Mouse (Mus musculus): ENCODE measurements around the gene Zswim9. TPM values are rescaled to one million over a fixed set of nuclear protein-coding genes. Genes with fewer than 3 reads are reported as not detected.
A peak's percentile ranks its signal among the peaks of the same experiment; 100 is the strongest.
"Not testable (repeated sequence)": the region's sequence is repeated elsewhere in the genome, so short reads cannot be mapped to it uniquely, and the experiment has no call there.

Zswim9 gene
- polyA plus RNA-seq, 1 experiment from 2014 or later: 15.8 TPM

GRCm38 (mm10) chr7:13293878-13294855 lies 15.6 kb upstream of the Zswim9 start:
- no peaks in the 10 kb centered on the region for H3K27me3 ChIP-seq
- H3K4me3 ChIP-seq (replicated peaks): no peak overlapping the region
- H3K9ac ChIP-seq: no peak overlapping the region
- no peak for ATAC-seq (ENCODE audit: low FRiP score)
- WGBS: 90% methylated on average over 11 of the region's 11 CpGs
- no peak overlapping the region for H3K27ac ChIP-seq
- H3K4me1 ChIP-seq: no peaks in the 10 kb centered on the region
- H3K4me2 ChIP-seq: no peak overlapping the region
- H3K36me3 ChIP-seq (replicated peaks): peaks cover 98% of the 10 kb centered on the region
- H3K9me3 ChIP-seq: no peaks in the 10 kb centered on the region

DNA sequence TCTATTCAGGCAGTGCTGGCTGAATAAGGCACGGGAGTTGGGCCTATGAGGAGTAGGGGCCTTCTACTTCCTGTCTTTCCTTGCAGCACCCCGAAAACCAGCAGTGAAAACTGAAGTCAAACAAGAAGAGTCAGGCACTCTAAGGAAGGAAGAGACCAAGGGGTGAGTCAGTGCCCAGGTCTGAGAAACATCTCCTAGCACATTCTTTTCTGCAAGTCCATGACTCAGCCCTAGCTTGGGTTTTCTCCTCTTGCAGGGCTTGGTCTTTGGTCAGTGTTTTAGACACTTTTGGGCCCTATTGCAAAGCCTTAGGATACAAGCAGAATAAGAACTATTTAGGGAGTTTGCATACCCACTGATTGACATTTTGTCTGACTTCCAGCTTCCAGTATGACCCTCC lies 12.8 kb upstream of the Zswim9 start:
- no peak overlapping the region for H3K4me3 ChIP-seq (replicated peaks)
- H3K27ac ChIP-seq: no peak overlapping the region
- peaks cover 89% of the 10 kb centered on the region for H3K36me3 ChIP-seq (replicated peaks)
- WGBS: 93% methylated on average over 2 of the region's 2 CpGs
- no peak overlapping the region for H3K4me2 ChIP-seq
- H3K4me1 ChIP-seq: no peaks in the 10 kb centered on the region
- ATAC-seq (ENCODE audit: low FRiP score): no peak
- H3K27me3 ChIP-seq: no peaks in the 10 kb centered on the region
- H3K9ac ChIP-seq: no peak overlapping the region
- H3K9me3 ChIP-seq: no peaks in the 10 kb centered on the region

GRCm38 (mm10) chr7:13290041-13290675 lies 11.6 kb upstream of the Zswim9 start:
- H3K4me2 ChIP-seq: no peak overlapping the region

GRCm38 (mm10) chr7:13288621-13289020 lies 10.1 kb upstream of the Zswim9 start:
- Histone ChIP-seq H3K4me2 (no peak overlapping the region), H3K27me3 (no peaks in the 10 kb centered on the region), H3K4me3 (replicated peaks) (no peak overlapping the region), H3K27ac (no peak overlapping the region), H3K36me3 (replicated peaks) (peaks cover 82% of the 10 kb centered on the region), H3K9me3 (no peaks in the 10 kb centered on the region), H3K9ac (no peak overlapping the region), H3K4me1 (no peaks in the 10 kb centered on the region)
- 45% methylated on average over 5 of the region's 5 CpGs for WGBS
- no peak for ATAC-seq (ENCODE audit: low FRiP score)

More at GRCm38 (mm10) chr7:13290041-13290675, 11.6 kb upstream of the Zswim9 start:
- H3K36me3 ChIP-seq (replicated peaks): peaks cover 89% of the 10 kb centered on the region
- no peaks in the 10 kb centered on the region for H3K27me3 ChIP-seq
- no peak overlapping the region for H3K27ac ChIP-seq
- no peaks in the 10 kb centered on the region for H3K4me1 ChIP-seq
- H3K4me3 ChIP-seq (replicated peaks): no peak overlapping the region
- no peaks in the 10 kb centered on the region for H3K9me3 ChIP-seq
- 89% methylated on average over 1 of the region's 1 CpGs for WGBS
- ATAC-seq (ENCODE audit: low FRiP score): no peak
- H3K9ac ChIP-seq: no peak overlapping the region

GRCm38 (mm10) chr7:13278957-13279356 lies 436 bp upstream of the Zswim9 start:
- peak; percentile 72 for ATAC-seq (ENCODE audit: low FRiP score)
- H3K4me2 ChIP-seq: peak overlapping the region; percentile 63
- H3K27me3 ChIP-seq, H3K9me3 ChIP-seq, H3K4me1 ChIP-seq: not testable (repeated sequence)
- WGBS: 1% methylated on average over 19 of the region's 29 CpGs
- H3K4me3 ChIP-seq (replicated peaks): peak overlapping the region; percentile 65
- peak overlapping the region; percentile 70 for H3K9ac ChIP-seq
- H3K36me3 ChIP-seq (replicated peaks): peaks cover 58% of the 10 kb centered on the region
- peak overlapping the region; percentile 91; the same call in 1 of the 2 replicates for H3K27ac ChIP-seq

- H3K27me3 ChIP-seq: no peaks in the 10 kb centered on the region
- H3K9me3 ChIP-seq: no peaks in the 10 kb centered on the region
- WGBS: 27% methylated on average over 2 of the region's 2 CpGs
- peaks cover 61% of the 10 kb centered on the region for H3K36me3 ChIP-seq (replicated peaks)
- peak overlapping the region; percentile 65 for H3K4me3 ChIP-seq (replicated peaks)
- peak overlapping the region; percentile 63 for H3K4me2 ChIP-seq
- ATAC-seq (ENCODE audit: low FRiP score): peak; percentile 3; the same call in 1 of the 2 replicates
- peaks cover 6% of the 10 kb centered on the region for H3K4me1 ChIP-seq
- no peak overlapping the region for H3K27ac ChIP-seq
- peak overlapping the region; percentile 70 for H3K9ac ChIP-seq
Measured at GRCm38 (mm10) chr7:13277833-13278232, 688 bp downstream of the Zswim9 start.

DNA sequence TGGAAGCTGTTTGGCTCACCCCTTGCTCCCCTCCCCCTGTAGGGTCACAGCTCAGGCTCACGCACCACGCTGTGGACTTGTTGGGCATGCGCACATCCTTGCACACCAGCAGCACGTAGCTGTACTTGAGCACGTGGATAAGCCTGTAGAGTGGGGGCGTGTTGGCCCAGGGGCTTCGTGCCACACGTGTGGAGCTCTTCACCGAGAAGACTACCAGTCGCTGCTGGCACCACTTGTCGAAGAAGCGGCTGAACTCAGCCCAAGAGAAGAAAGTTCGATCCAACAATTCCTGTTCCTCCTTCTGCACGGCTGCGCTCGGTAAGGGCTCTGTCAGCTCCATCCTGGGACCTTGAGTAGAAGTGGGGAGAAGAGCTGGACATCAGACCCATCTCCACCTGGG lies 1.4 kb downstream of the Zswim9 start, which contains the start of gene Lig1:
Gene Lig1, plus strand, starts transcription at position 203 of the 400 bp plus-strand sequence.
- no peak for ATAC-seq (ENCODE audit: low FRiP score)
- Histone ChIP-seq H3K4me3 (replicated peaks) (peak within 1 kb of the TSS; percentile 65), H3K9me3 (no peaks in the 10 kb centered on the region), H3K4me1 (peaks cover 6% of the 10 kb centered on the region), H3K36me3 (replicated peaks) (peaks cover 54% of the 10 kb centered on the region), H3K27ac (peak within 1 kb of the TSS; percentile 91; the same call in 1 of the 2 replicates), H3K9ac (peak within 1 kb of the TSS; percentile 70), H3K4me2 (peak within 1 kb of the TSS; percentile 63), H3K27me3 (no peaks in the 10 kb centered on the region)
- WGBS: 96% methylated on average over 16 of the region's 16 CpGs

DNA sequence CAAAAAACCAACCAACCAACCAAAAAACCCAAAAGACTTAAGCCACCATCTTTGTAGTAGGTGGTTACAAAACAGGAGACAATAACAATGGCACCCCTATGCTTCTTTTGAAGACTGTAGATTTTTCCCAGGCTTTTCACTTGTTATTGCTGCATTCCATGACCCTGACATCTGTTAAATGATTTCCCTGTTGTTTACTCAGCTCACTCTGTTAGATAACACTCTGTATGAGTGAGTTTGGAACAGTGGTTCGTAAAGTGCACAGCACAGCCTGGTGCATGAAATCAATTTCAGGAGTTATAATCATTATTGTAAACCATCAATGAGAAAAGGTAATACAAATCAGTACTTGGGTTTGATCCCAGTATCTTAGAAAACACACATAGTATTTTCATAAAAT lies 6.8 kb downstream of the Zswim9 start:
- H3K27me3 ChIP-seq: no peaks in the 10 kb centered on the region
- no peak overlapping the region for H3K4me3 ChIP-seq (replicated peaks)
- H3K36me3 ChIP-seq (replicated peaks): peaks cover 32% of the 10 kb centered on the region
- WGBS: 90% methylated on average over 1 of the region's 1 CpGs
- no peak overlapping the region for H3K27ac ChIP-seq
- no peaks in the 10 kb centered on the region for H3K4me1 ChIP-seq
- H3K4me2 ChIP-seq: no peak overlapping the region
- H3K9ac ChIP-seq: no peak overlapping the region
- no peak for ATAC-seq (ENCODE audit: low FRiP score)
- no peaks in the 10 kb centered on the region for H3K9me3 ChIP-seq

- Histone ChIP-seq H3K27ac (no peak overlapping the region), H3K4me2 (no peak overlapping the region), H3K4me1 (no peaks in the 10 kb centered on the region), H3K9ac (no peak overlapping the region), H3K36me3 (replicated peaks) (peaks cover 10% of the 10 kb centered on the region), H3K9me3 (no peaks in the 10 kb centered on the region), H3K27me3 (no peaks in the 10 kb centered on the region), H3K4me3 (replicated peaks) (no peak overlapping the region)
- no peak for ATAC-seq (ENCODE audit: low FRiP score)
- 78% methylated on average over 11 of the region's 11 CpGs for WGBS
Measured at GRCm38 (mm10) chr7:13269394-13269793, 9.1 kb downstream of the Zswim9 start.

- peaks cover 4% of the 10 kb centered on the region; the same call in 1 of the 2 replicates for H3K36me3 ChIP-seq (replicated peaks)
- WGBS: 91% methylated on average over 4 of the region's 4 CpGs
- no peaks in the 10 kb centered on the region for H3K4me1 ChIP-seq
- no peak for ATAC-seq (ENCODE audit: low FRiP score)
- no peaks in the 10 kb centered on the region for H3K27me3 ChIP-seq
- H3K27ac ChIP-seq: no peak overlapping the region
- no peak overlapping the region for H3K4me3 ChIP-seq (replicated peaks)
- H3K4me2 ChIP-seq: no peak overlapping the region
- H3K9me3 ChIP-seq: no peaks in the 10 kb centered on the region
- H3K9ac ChIP-seq: no peak overlapping the region
Measured at GRCm38 (mm10) chr7:13268749-13269260, 9.7 kb downstream of the Zswim9 start.

GRCm38 (mm10) chr7:13264396-13264795 lies 14.1 kb downstream of the Zswim9 start:
- ATAC-seq (ENCODE audit: low FRiP score): peak; percentile 31; the same call in 1 of the 2 replicates
- Histone ChIP-seq H3K27me3 (peaks cover 10% of the 10 kb centered on the region; the same call in 1 of the 2 replicates), H3K36me3 (replicated peaks) (no peaks in the 10 kb centered on the region), H3K9me3 (no peaks in the 10 kb centered on the region), H3K27ac (no peak overlapping the region), H3K4me3 (replicated peaks) (no peak overlapping the region), H3K4me2 (no peak overlapping the region), H3K9ac (no peak overlapping the region), H3K4me1 (no peaks in the 10 kb centered on the region)
- 48% methylated on average over 2 of the region's 2 CpGs for WGBS

DNA sequence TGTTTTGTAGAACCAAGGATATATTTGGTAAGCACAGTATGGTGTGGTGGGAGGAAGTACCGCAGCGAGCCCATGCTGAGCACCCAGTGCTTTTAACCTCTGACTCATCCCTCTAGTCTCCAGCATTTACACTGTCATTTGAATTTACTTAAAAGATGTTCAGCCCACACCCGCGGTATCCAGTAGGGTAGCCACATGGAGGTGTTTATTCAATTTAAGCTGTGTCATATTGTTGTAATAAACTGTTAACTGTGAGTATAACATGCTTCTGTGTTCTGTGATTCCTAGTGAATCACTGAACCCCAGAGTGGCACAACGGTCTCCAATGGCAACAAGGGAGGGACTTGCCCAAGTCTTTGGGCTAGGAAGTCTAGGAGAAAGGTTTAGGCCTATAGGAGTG lies 14.7 kb downstream of the Zswim9 start:
- no peak overlapping the region for H3K9ac ChIP-seq
- peaks cover 10% of the 10 kb centered on the region; the same call in 1 of the 2 replicates for H3K27me3 ChIP-seq
- WGBS: 85% methylated on average over 5 of the region's 5 CpGs
- H3K4me1 ChIP-seq: no peaks in the 10 kb centered on the region
- ATAC-seq (ENCODE audit: low FRiP score): peak; percentile 31; the same call in 1 of the 2 replicates
- no peaks in the 10 kb centered on the region for H3K36me3 ChIP-seq (replicated peaks)
- H3K4me3 ChIP-seq (replicated peaks): no peak overlapping the region
- no peak overlapping the region for H3K27ac ChIP-seq
- no peaks in the 10 kb centered on the region for H3K9me3 ChIP-seq
- H3K4me2 ChIP-seq: no peak overlapping the region
